Mouse (Mus musculus) hindbrain, embryonic 10.5 days (tissue): ENCODE data around the gene Hspb2. TPM values are rescaled to one million over a fixed set of nuclear protein-coding genes. Genes with fewer than 3 reads are reported as not detected.

Experiments used
- DNase-seq: peaks from one replicate; pipeline ENCODE4 v3.0.0-alpha.2; 2017; ENCODE audit warnings: low spot score
- H3K27ac ChIP-seq: fragments of 300-500 bp; sonication (generic); 2 replicates; pipeline ENCODE4 v1.5.1; 2016; ENCODE audit warnings: mild to moderate bottlenecking, moderate library complexity
- H3K27me3 ChIP-seq: fragments of 300-500 bp; sonication (generic); 2 replicates; pipeline ENCODE4 v1.6.1; 2016; ENCODE audit warnings: mild to moderate bottlenecking; ENCODE audit not compliant: poor library complexity, insufficient read depth, severe bottlenecking
- H3K36me3 ChIP-seq: fragments of 300-500 bp; sonication (generic); 2 replicates; pipeline ENCODE4 v1.6.1; 2016; ENCODE audit warnings: mild to moderate bottlenecking, moderate library complexity
- H3K4me1 ChIP-seq: fragments of 300-500 bp; sonication (generic); replicated peaks from 2 replicates; pipeline ENCODE4 v1.6.1; 2016; ENCODE audit warnings: mild to moderate bottlenecking
- H3K4me3 ChIP-seq: fragments of 300-500 bp; sonication (generic); 2 replicates; pipeline ENCODE4 v1.5.1; 2016; ENCODE audit warnings: mild to moderate bottlenecking, moderate library complexity
- H3K9me3 ChIP-seq: fragments of 300-500 bp; sonication (generic); 2 replicates; pipeline ENCODE4 v1.6.1; 2016; ENCODE audit warnings: mild to moderate bottlenecking, moderate library complexity
- whole genome bisulfite sequencing: fragments of 180-500 bp; shearing (Covaris S2); methylation state at CpG from one replicate; pipeline ENCODE4 v1.1.7; 2016; 5-methylcytosine and 5-hydroxymethylcytosine counted together
- polyA plus RNA-seq: library from polyadenylated mRNA; unstranded; fragments of >200 nt; fragmentation: Nextera tagmentation; extraction: Ambion mirVana; gene quantifications from 2 replicates; pipeline ENCODE4 v1.2.1, GENCODE M21; 2016

Gene Hspb2
- polyA plus RNA-seq, 1 experiment from 2014 or later = 0.71 TPM

DNA sequence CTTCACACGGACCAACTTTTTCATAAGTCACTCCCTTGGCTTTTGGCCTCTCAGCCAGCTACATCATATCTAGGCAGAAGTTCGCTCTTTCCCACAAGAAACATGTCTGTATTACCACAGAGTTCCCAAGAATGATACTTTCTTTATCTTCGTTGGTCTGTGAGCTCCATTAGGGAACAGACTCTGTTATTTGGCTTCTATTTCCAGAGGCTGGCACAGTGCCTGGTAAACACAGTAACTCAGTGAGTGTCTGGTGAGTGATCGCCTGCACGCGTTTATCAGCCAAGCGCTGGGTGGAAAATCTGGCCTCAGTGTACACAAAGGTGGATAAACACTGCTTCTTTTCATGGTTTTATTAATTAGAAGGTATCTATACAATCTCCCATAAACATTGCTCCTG, 28.7 kb downstream of the Hspb2 start:
- H3K9me3 ChIP-seq = no peaks in the 10 kb centered on the region
- H3K27ac ChIP-seq = no peak overlapping the region
- 0 out of 2 replicates have a peak, but pooled peaks cover 2% of the 10 kb centered on the region for H3K27me3 ChIP-seq
- 0 out of 2 replicates have a peak, but pooled peaks cover 4% of the 10 kb centered on the region for H3K36me3 ChIP-seq
- WGBS = 85% methylated on average over 7 of the region's 7 CpGs
- H3K4me3 ChIP-seq = no peak overlapping the region
- peaks cover 64% of the 10 kb centered on the region for H3K4me1 ChIP-seq
- no peak for DNase-seq

DNA sequence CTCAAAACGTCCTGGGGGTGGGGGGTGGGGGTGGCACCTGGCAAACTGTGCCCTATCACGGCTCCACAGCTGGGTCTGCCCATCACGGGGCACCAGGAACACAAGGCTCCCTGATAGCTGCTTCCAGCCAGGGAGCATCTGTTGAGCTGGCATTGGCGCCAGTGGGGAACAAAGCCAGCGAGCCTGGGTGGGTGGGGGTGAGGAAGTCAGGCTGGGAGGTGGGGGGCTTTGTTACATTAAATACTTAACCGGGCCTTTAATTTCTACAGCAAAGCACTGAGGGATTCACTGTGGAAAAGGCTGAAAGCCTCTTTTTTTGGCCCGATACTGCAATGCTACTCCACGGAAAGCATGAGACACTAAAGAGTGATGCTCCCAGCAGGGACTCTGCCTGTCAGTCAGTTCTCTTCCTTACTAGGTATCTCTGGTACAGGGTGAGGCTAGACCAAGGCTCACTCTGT, 29.7 kb downstream of the Hspb2 start:
- DNase-seq = no peak
- H3K4me1 ChIP-seq = peaks cover 54% of the 10 kb centered on the region
- H3K4me3 ChIP-seq = no peak overlapping the region
- 47% methylated on average over 8 of the region's 8 CpGs for WGBS
- H3K27me3 ChIP-seq = 0 out of 2 replicates have a peak, but pooled peaks cover 2% of the 10 kb centered on the region
- H3K9me3 ChIP-seq = no peaks in the 10 kb centered on the region
- H3K36me3 ChIP-seq = 0 out of 2 replicates have a peak, but pooled peaks cover 4% of the 10 kb centered on the region
- no peak overlapping the region for H3K27ac ChIP-seq

DNA sequence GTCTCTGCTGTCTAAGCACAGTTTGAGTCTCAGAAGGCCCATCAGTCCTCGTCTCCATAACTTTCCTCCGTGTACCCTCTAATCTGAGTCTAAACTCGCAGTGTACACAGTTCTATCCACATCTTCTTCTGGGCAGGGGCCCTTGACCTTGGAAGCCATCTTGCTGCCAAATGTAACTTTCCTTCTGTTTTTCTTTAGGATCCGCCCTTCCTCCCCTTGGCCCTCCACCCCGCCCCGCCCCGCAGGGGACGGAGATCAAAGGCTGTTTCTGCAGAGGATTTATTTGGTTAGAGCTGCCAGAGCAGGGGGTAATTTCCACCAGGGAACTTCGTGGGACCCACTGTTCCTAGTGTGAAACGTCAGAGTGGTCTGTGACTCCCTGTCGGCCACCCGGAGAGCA, 31.1 kb downstream of the Hspb2 start:
- Histone ChIP-seq H3K27ac (peak overlapping the region; percentile 14; the same call in 1 of the 2 replicates), H3K4me1 (peaks cover 40% of the 10 kb centered on the region), H3K9me3 (no peaks in the 10 kb centered on the region), H3K4me3 (no peak overlapping the region), H3K27me3 (0 out of 2 replicates have a peak, but pooled peaks cover 2% of the 10 kb centered on the region), H3K36me3 (0 out of 2 replicates have a peak, but pooled peaks cover 4% of the 10 kb centered on the region)
- WGBS = 35% methylated on average over 12 of the region's 12 CpGs
- peak; percentile 39 for DNase-seq

DNA sequence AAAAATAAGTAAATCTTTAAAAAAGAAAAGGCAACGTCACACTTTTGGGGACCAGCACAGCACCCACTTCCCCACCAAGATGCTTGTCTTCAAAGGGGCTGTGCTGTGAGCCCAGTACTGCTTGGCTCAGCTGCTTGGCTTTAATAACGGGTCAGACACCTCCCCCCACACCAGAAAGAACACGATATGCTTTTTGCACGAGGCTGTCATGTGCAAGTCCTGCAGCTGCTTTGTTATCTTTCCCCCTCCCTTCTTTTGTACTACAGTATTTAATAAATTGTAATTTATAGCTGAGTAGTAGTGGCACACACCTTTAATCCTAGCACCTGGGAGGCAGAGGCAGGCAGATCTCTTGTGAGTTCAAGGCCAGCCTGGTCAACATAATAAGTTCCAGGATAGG, 33.3 kb downstream of the Hspb2 start:
- no peak for DNase-seq
- Histone ChIP-seq H3K27ac (no peak overlapping the region), H3K36me3 (0 out of 2 replicates have a peak, but pooled peaks cover 4% of the 10 kb centered on the region), H3K4me1 (peaks cover 23% of the 10 kb centered on the region), H3K27me3 (no peaks in the 10 kb centered on the region), H3K9me3 (no peaks in the 10 kb centered on the region), H3K4me3 (no peak overlapping the region)
- 82% methylated on average over 4 of the region's 4 CpGs for WGBS

DNA sequence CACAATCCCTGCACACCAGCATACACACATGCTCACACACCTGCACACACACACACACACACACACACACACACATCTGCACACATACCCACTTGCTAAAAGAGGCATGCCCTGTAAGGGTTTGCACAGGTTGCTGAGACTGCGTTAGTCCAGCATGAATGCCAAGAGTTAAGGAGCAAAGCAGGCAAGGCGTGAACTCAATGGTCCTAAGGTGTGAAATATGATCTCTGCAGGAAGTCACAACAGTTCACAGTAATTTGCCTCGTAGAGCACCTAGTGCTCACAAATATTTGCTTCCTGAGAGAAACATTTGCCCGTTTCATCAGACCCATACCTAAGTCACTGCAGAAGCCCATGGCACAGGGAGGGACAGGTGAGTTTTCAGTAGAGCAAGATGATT, 38.0 kb downstream of the Hspb2 start:
- H3K4me1 ChIP-seq = no peaks in the 10 kb centered on the region
- H3K27ac ChIP-seq = no peak overlapping the region
- peaks cover 13% of the 10 kb centered on the region for H3K36me3 ChIP-seq
- DNase-seq = no peak
- H3K9me3 ChIP-seq = no peaks in the 10 kb centered on the region
- H3K27me3 ChIP-seq = no peaks in the 10 kb centered on the region
- H3K4me3 ChIP-seq = no peak overlapping the region
- WGBS = 59% methylated on average over 4 of the region's 4 CpGs

DNA sequence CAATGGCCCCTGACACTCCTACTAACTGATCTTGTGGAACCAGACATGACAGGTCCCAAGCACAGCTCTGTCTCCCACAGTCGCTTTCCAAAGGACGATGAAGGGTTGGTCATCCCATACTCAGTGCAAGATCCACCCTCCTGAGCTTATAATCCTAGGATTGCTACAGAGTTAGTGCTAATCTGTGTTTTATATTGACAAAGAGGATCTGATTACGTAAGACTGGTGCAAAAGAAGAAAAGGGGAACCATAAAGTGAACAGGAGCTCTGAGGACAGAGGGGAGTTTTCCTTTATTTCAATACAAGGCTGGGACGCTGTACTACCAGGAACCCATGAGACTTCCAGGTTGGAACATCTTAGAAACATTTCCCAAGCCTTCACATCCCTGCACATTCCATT, 40.8 kb downstream of the Hspb2 start:
- WGBS = 89% methylated on average over 4 of the region's 4 CpGs
- no peak overlapping the region for H3K27ac ChIP-seq
- H3K27me3 ChIP-seq = no peaks in the 10 kb centered on the region
- no peak overlapping the region for H3K4me3 ChIP-seq
- DNase-seq = no peak
- H3K4me1 ChIP-seq = no peaks in the 10 kb centered on the region
- H3K36me3 ChIP-seq = peaks cover 13% of the 10 kb centered on the region
- H3K9me3 ChIP-seq = no peaks in the 10 kb centered on the region

DNA sequence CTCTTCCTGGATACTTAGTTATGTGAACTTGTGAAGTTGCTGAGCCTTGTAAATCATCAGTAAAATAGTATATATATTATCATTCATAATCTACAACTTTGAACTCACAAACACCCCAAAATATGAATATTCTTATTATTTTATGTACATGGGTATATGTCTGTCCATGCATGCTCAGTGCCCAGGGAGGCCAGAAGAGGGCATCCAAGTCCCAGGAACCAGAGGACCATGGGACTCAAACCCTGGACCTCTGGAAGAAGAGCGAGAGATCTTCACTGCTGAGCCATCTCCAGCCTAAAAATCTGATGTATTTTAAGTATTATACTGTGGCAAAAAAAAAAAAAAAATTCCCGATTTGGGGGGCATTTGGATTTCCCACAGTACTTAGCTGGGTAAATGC, 43.0 kb downstream of the Hspb2 start:
- DNase-seq = peak; percentile 48

DNA sequence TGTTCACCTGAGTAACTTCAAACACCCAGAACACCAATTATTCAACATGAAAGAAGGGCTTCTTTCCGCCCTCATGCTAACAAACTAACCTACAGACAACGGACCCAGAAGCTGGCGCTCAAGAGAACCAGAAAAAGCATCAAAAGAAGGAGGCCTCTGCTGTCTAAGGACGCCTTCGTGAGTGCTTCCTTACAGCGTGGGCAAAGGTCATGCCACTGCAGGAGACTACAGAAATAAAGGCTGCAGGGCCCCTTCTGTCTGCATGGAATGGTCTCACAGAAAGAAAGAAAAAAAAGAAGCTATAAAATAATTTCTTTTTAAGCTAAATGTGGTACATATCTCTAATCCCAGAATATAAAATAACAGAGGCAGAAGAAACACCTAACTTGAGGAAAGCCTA, 47.2 kb downstream of the Hspb2 start:
- Histone ChIP-seq H3K36me3 (peaks cover 30% of the 10 kb centered on the region), H3K9me3 (no peaks in the 10 kb centered on the region), H3K27ac (no peak overlapping the region), H3K27me3 (peaks cover 24% of the 10 kb centered on the region), H3K4me3 (no peak overlapping the region), H3K4me1 (0 out of 2 replicates have a peak, but pooled peaks cover 3% of the 10 kb centered on the region)
- DNase-seq = no peak
- 45% methylated on average over 6 of the region's 6 CpGs for WGBS

More for the DNA sequence above, 43.0 kb downstream of the Hspb2 start:
- Histone ChIP-seq H3K9me3 (no peaks in the 10 kb centered on the region), H3K27me3 (no peaks in the 10 kb centered on the region), H3K4me3 (no peak overlapping the region), H3K36me3 (peaks cover 19% of the 10 kb centered on the region), H3K27ac (no peak overlapping the region), H3K4me1 (0 out of 2 replicates have a peak, but pooled peaks cover 3% of the 10 kb centered on the region)
- WGBS = 38% methylated on average over 2 of the region's 2 CpGs

Other genes with a start within 250 kb of the Hspb2 start
- gene Pts, start 223.6 kb downstream of the Hspb2 start, polyA plus RNA-seq = 82.4 and 93.7 TPM in 2 replicates
- 2.8 and 5.9 TPM in 2 replicates for gene Il18, start 197.5 kb downstream of the Hspb2 start, polyA plus RNA-seq
- 0.10 and 0.18 TPM in 2 replicates for gene Bco2, start 197.2 kb downstream of the Hspb2 start, polyA plus RNA-seq
- 0.21 TPM in 1 of 2 replicates, not detected in the other for gene Tex12, start 191.0 kb downstream of the Hspb2 start, polyA plus RNA-seq
- gene Sdhd, start 148.5 kb downstream of the Hspb2 start, polyA plus RNA-seq = 272 and 320 TPM in 2 replicates
- 317 and 357 TPM in 2 replicates for gene Timm8b, start 148.4 kb downstream of the Hspb2 start, polyA plus RNA-seq
- 9.4 and 9.6 TPM in 2 replicates for gene Pih1d2, start 135.0 kb downstream of the Hspb2 start, polyA plus RNA-seq
- 19.0 and 21.4 TPM in 2 replicates for gene Nkapd1, start 134.9 kb downstream of the Hspb2 start, polyA plus RNA-seq
- gene Dlat, start 92.6 kb downstream of the Hspb2 start, polyA plus RNA-seq = 43.9 and 53.9 TPM in 2 replicates
- gene Dixdc1, start 12.8 kb downstream of the Hspb2 start, polyA plus RNA-seq = 21.4 and 21.8 TPM in 2 replicates
- gene 2310030G06Rik, start 5.8 kb downstream of the Hspb2 start, polyA plus RNA-seq = 1.5 and 2.5 TPM in 2 replicates
- gene Cryab, start 1.0 kb downstream of the Hspb2 start, polyA plus RNA-seq = 6.6 and 7.5 TPM in 2 replicates
- gene Fdxacb1, start 15.9 kb upstream of the Hspb2 start, polyA plus RNA-seq = 11.4 and 13.5 TPM in 2 replicates
- gene Alg9, start 22.7 kb upstream of the Hspb2 start, polyA plus RNA-seq = 40.0 and 42.5 TPM in 2 replicates
- 30.0 and 39.2 TPM in 2 replicates for gene 1110032A03Rik, start 23.2 kb upstream of the Hspb2 start, polyA plus RNA-seq
- gene Ppp2r1b, start 92.9 kb upstream of the Hspb2 start, polyA plus RNA-seq = 120 and 147 TPM in 2 replicates